ENCODE assay signal across 11 mouse cellular contexts in genomic region chr8:111171661-111172060, GRCm38 (mm10).
"Had no signal": no experiment of that assay in that cellular context is flagged by ENCODE, and none has a peak within 500 bp of the region (broad histone marks: within the 10 kb centered on the region; RNA-seq: fewer than 3 reads in every experiment).

No protein-coding gene starts in this region.

- H3K4me2 ChIP-seq: limb, embryonic 13.5 days; midbrain, embryonic 15.5 days; neural tube, embryonic 13.5 days; stomach, embryonic 15.5 days had no signal

- H3K9ac ChIP-seq: limb, embryonic 13.5 days; liver, embryonic 14.5 days; midbrain, embryonic 15.5 days; neural tube, embryonic 13.5 days; stomach, embryonic 15.5 days had no signal

- ATAC-seq: intestine, embryonic 16.5 days; midbrain, embryonic 15.5 days had no signal

- H3K27ac ChIP-seq: limb, embryonic 13.5 days; liver, embryonic 14.5 days; midbrain, embryonic 15.5 days; neural tube, embryonic 13.5 days; stomach, embryonic 15.5 days had no signal

- H3K4me1 ChIP-seq: limb, embryonic 13.5 days; midbrain, embryonic 15.5 days; neural tube, embryonic 13.5 days; stomach, embryonic 15.5 days had no signal

- H3K9me3 ChIP-seq: limb, embryonic 13.5 days; midbrain, embryonic 15.5 days; neural tube, embryonic 13.5 days; stomach, embryonic 15.5 days had no signal

- DNase-seq: left cerebral cortex, postnatal 4 days; lung, adult 18-20 months; right cerebral cortex, postnatal 14 days; thymus, adult 2 months; thymus, postnatal 25 days had no signal

- H3K27me3 ChIP-seq: limb, embryonic 13.5 days; midbrain, embryonic 15.5 days; neural tube, embryonic 13.5 days; stomach, embryonic 15.5 days had no signal

- H3K4me3 ChIP-seq: limb, embryonic 13.5 days; midbrain, embryonic 15.5 days; neural tube, embryonic 13.5 days; stomach, embryonic 15.5 days had no signal
